Mouse (Mus musculus): ENCODE results near the gene Npas3.

The Npas3 gene

GRCm38 (mm10) chr12:53781850-53782552 is 533.5 kb downstream of the Npas3 start:
- DNase-seq (ENCODE audit: low read depth in 2 of 2, low spot score in 2 of 2): no peak

- DNase-seq (ENCODE audit: low read depth in 2 of 2, low spot score in 2 of 2): no peak
Measured at GRCm38 (mm10) chr12:53789501-53789900, 541.0 kb downstream of the Npas3 start.

- DNase-seq (ENCODE audit: low read depth in 2 of 2, low spot score in 2 of 2): no peak
Measured at GRCm38 (mm10) chr12:53794718-53795400, 546.4 kb downstream of the Npas3 start.

- DNase-seq (ENCODE audit: low read depth in 2 of 2, low spot score in 2 of 2): no peak
Measured at GRCm38 (mm10) chr12:53801831-53802230, 553.4 kb downstream of the Npas3 start.

- no peak for DNase-seq (ENCODE audit: low read depth in 2 of 2, low spot score in 2 of 2)
Measured at GRCm38 (mm10) chr12:53802381-53802780, 553.9 kb downstream of the Npas3 start.

- no peak for DNase-seq (ENCODE audit: low read depth in 2 of 2, low spot score in 2 of 2)
Measured at GRCm38 (mm10) chr12:53810081-53810480, 561.6 kb downstream of the Npas3 start.

- no peak for DNase-seq (ENCODE audit: low read depth in 2 of 2, low spot score in 2 of 2)
Measured at GRCm38 (mm10) chr12:53814291-53814690, 565.8 kb downstream of the Npas3 start.

- DNase-seq (ENCODE audit: low read depth in 2 of 2, low spot score in 2 of 2): no peak
Measured at GRCm38 (mm10) chr12:53819982-53820381, 571.5 kb downstream of the Npas3 start.

- DNase-seq (ENCODE audit: low read depth in 2 of 2, low spot score in 2 of 2): no peak
Measured at GRCm38 (mm10) chr12:53822881-53823280, 574.4 kb downstream of the Npas3 start.

- no peak for DNase-seq (ENCODE audit: low read depth in 2 of 2, low spot score in 2 of 2)
Measured at GRCm38 (mm10) chr12:53825251-53825650, 576.8 kb downstream of the Npas3 start.

GRCm38 (mm10) chr12:53825898-53826605 is 577.6 kb downstream of the Npas3 start:
- DNase-seq (ENCODE audit: low read depth in 2 of 2, low spot score in 2 of 2): no peak

- no peak for DNase-seq (ENCODE audit: low read depth in 2 of 2, low spot score in 2 of 2)
Measured at GRCm38 (mm10) chr12:53826812-53827211, 578.3 kb downstream of the Npas3 start.

GRCm38 (mm10) chr12:53832590-53832989 is 584.1 kb downstream of the Npas3 start:
- no peak for DNase-seq (ENCODE audit: low read depth in 2 of 2, low spot score in 2 of 2)

- no peak for DNase-seq (ENCODE audit: low read depth in 2 of 2, low spot score in 2 of 2)
Measured at GRCm38 (mm10) chr12:53833348-53833747, 584.9 kb downstream of the Npas3 start.

- DNase-seq (ENCODE audit: low read depth in 2 of 2, low spot score in 2 of 2): no peak
Measured at GRCm38 (mm10) chr12:53836031-53836790, 587.7 kb downstream of the Npas3 start.

GRCm38 (mm10) chr12:53837408-53837807 is 588.9 kb downstream of the Npas3 start:
- no peak for DNase-seq (ENCODE audit: low read depth in 2 of 2, low spot score in 2 of 2)

- DNase-seq (ENCODE audit: low read depth in 2 of 2, low spot score in 2 of 2): no peak
Measured at GRCm38 (mm10) chr12:53838541-53838940, 590.1 kb downstream of the Npas3 start.

- no peak for DNase-seq (ENCODE audit: low read depth in 2 of 2, low spot score in 2 of 2)
Measured at GRCm38 (mm10) chr12:53841928-53842671, 593.6 kb downstream of the Npas3 start.

- no peak for DNase-seq (ENCODE audit: low read depth in 2 of 2, low spot score in 2 of 2)
Measured at GRCm38 (mm10) chr12:53843626-53844025, 595.1 kb downstream of the Npas3 start.

GRCm38 (mm10) chr12:53846154-53846665 is 597.7 kb downstream of the Npas3 start:
- DNase-seq (ENCODE audit: low read depth in 2 of 2, low spot score in 2 of 2): no peak

Measured in CD8-positive naive resting alpha-beta T cell, adult 2 months (primary cell).